Mouse (Mus musculus) 3T3-L1 (cell line): ENCODE results near the gene Cdh13.

Experiments used
- DNase-seq: peaks from one replicate; pipeline ENCODE4 v3.0.0-alpha.2; 2015; ENCODE audit warnings: low read depth, low spot score

Gene Cdh13

DNA sequence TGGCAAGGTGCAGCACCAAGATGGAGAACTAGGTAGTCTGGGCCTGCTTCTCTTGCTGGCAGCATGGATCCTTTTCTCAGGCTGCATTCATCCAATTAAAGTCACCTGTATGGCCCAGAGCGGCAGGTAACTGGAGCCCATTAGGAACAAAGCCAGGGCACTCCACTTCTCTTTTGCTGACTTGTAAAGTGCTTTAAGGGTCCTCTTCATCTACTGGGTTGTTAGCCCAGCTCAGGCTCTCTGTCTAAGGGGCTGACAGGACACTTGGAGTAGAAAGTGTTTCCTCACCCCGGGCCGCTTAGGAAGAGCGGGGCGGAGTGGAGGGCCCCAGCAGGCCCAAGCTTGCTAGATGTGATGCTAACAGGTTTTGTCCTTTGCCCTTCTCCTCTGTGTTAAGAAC, 12.9 kb downstream of the Cdh13 start:
- DNase-seq, result no peak

- no peak for DNase-seq
Observed at GRCm38 (mm10) chr8:118306957-118307356, 23.4 kb downstream of the Cdh13 start.

GRCm38 (mm10) chr8:118309106-118309505, 25.6 kb downstream of the Cdh13 start:
- DNase-seq, result no peak

GRCm38 (mm10) chr8:118313426-118314187, 30.1 kb downstream of the Cdh13 start:
- no peak for DNase-seq

DNA sequence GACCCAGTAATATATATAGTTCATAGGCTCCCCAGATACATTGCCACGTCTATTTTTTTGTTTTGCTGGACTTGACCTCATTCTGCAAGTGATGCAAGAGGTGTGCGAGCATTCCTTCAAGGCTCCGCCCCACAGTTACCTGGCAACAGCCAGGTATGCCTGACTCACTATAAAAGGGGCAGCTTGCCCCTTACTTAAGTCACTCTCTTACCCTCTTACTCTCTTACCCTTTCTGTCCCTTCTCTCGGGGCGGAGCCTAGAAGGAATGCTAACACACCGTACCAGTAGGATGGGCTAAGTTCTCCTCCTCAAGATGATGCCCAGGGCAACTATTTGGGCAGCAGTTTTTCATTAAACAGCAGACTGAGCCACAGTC, 30.6 kb downstream of the Cdh13 start:
- DNase-seq, result no peak

DNA sequence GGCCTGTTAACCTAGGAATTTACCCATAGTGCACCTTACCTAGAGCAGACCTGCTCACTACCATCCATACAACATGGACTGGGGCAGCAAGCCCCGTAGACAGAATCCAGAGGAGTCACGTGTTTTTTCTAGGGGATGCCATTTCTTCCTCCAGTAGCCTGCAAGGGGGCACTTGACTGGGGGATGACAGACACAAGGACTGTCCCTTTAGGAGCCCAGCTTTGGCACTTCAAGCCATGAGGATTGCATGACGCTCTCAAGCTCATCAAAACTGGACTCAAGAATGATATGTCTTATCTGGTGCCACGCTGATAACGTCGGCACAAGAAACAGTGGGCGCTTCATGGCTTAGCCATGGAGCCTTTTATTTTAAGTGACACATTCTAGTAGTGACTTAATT, 31.4 kb downstream of the Cdh13 start:
- no peak for DNase-seq

DNA sequence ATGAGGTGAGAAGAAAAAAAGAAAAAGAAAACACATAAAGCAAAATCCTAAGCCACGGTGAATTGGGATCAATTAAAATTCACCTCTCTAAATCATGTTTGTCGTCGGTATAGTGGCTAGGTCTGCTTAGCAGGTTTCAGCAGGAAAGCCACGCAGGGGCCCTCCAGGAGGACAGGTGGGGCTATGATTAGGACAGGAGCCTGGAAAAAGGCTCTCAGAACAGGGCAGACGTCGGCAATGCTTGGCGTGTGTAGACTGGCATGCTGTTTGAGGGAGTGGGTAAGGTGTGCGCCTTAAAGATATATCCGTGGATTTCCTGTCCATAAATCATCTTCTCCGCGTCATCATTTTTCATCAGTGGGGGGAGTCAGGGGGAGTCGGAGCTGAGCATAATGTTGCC, 32.9 kb downstream of the Cdh13 start:
- DNase-seq, result no peak

- DNase-seq, result no peak
Observed at GRCm38 (mm10) chr8:118320566-118320965, 37.0 kb downstream of the Cdh13 start.

- DNase-seq, result peak; percentile 34
Observed at GRCm38 (mm10) chr8:118323421-118323820, 39.9 kb downstream of the Cdh13 start.

DNA sequence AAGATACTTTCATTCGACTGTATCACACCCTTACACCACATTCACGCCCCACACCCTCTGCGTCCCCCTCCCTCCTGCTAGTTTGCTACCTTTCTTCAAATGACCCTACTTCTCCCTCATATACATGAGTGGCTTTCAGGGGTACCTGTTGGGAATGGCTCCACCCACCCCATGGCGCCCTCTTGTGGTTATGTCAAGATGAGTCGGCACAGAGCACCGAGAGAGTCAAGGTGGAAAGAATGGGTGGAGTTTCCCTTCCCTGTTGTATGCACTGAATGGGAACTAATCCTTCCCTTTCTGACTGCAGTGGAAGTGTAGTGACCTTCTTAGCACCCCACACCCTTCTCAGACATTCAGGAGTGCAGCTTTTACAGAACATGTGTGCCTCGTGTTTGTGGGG, 51.4 kb downstream of the Cdh13 start:
- DNase-seq, result peak; percentile 25

- DNase-seq, result no peak
Observed at GRCm38 (mm10) chr8:118339711-118340110, 56.2 kb downstream of the Cdh13 start.

DNA sequence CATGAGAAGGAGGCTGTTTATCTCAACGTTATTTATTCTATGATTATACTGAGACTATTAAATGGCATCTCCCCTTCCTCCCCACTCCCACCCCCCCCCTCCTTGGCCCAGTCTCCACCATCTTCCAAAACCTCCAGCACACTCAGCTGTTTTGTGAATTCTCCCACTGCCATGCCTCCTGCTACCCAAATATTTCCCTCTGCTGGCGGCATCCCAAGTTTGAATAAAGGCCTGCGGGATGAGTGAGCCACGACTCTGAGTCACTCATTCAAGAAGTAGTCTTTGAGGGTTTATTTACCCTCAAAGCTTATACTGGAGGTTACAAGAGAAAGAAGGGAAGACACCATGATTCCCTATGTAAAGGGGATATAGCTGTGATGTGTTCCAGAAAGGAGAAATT, 59.7 kb downstream of the Cdh13 start:
- peak; percentile 99 for DNase-seq

DNA sequence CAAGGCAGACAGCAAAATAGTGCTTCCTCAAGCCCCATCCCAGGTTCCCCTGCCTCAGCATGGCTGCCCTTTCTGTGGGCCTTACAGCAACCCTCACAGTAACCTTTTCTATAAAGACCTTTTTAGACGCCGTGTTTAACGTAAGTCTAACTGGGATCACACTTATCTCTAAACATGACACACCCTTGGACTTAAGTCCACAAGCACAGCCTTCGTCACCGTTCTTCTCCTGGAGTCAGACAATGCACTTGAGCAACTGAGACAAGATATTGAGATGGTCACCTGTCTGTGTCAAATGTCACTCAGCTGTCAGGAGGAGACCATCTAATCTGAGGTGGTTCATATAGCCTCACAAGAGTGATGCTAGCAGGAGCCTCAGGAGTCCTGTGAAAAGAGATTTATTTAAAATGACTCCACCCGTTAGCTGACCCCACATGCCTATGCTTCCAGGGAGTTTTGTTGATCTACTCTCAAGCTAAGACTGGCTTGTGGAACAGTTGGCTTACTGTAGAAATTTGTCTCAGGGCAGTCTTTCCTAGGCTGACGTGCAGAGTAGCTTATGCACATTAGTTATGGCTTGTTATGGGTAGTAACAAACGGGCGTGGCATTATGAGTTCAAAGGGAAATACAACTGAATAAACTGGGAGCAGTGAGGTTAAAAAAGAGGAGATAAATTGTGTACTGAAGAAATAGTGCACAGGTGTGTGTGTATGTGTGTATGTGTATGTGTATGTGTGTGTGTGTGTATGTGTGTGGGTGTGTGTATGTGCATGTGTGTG, 65.4 kb downstream of the Cdh13 start:
- DNase-seq, result no peak

DNA sequence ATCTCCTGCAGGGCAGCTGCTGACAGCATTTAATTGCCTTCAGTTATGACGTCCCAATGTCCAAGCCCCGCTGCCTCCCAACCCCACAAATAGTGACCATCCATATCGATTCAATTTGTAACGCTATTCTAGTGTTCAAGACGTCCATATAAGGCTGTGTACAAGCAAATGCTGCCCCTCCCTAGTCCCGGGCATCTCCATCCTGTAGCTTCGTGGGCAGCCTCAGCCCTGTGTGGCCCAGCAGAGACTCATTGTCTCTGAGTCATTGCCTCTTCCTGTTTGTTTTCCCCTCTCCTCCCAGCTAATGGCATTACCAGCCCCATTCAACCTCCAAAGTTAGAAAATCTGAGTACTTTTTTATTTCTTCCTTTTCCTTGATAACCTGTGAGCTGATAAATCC, 66.6 kb downstream of the Cdh13 start:
- peak; percentile 78 for DNase-seq

DNA sequence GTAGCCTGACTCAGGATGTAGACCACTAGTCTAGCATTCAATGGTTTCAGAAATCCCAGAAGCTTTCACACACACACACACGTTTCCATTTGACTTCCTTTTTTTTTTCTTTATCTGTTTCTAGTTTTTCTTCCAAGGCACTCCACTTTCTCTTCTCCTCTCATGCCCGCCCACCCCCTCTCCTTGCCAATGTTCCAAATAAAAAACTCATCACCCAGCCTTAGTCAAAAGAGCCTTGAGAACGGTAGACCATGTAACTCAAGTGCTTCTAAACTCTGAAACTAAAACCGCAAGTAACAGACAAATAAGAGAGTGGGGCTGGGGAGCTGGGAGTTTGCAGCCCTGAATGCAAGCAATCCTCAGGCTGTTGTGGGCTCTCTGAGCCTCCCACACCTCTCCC, 69.5 kb downstream of the Cdh13 start:
- no peak for DNase-seq

DNA sequence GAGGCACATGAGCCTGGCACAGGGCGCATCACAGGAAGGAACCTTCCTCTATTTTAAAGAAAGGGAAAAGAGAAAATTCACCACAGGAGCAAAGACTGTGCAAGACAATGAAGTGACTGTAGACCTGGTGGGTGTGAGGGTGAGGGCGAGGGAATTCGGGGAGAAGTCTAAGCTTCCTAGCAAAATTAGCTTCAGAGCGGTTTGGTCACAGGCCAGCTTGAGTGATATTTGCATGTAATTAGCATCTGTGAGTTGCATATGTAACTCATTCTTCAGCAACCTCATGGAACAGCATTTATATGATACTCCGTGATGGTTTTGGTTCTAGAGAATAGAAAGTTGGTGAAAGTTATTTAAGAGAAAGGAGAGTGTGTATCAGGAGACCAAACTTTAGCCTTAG, 73.5 kb downstream of the Cdh13 start:
- no peak for DNase-seq

DNA sequence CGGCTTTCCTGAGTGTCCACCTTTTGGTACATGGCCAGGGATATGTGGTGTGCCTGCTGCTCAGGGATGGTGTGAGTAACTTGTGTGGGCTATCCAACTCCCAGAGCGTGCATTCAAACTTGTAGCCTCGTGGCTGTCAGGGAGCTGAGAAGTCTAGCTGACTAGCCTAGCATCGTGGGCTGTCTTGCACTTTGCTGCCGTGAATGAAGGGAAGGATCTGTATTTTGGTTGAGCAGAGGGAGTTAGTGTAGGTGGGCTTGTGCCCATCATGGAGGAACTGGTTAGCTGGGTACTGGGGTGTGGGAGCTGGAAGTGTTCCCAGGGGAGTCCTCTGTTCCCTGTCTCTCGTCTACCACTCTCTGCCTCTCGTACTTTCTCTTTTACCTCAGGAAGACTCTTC, 74.1 kb downstream of the Cdh13 start:
- no peak for DNase-seq

DNA sequence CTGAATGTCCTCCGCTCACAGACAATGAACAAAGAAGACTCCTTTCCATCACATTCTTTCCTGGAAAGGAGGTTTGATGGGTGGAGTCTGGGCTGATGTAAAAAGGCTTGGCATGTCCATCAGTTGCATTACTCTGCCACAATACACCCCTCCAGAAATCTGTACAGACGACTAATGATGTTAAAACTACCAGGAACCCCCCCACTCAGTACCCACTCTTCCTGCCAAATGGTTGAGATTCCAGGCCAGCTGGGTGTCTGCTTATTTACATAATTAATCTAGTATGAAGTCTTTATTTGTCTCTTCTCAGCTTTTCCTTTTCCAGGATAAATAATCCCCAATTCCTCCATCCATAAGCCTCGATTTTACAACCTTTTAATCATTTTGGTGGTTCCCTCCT, 80.2 kb downstream of the Cdh13 start:
- no peak for DNase-seq

GRCm38 (mm10) chr8:118373092-118373491, 89.6 kb downstream of the Cdh13 start:
- no peak for DNase-seq

DNA sequence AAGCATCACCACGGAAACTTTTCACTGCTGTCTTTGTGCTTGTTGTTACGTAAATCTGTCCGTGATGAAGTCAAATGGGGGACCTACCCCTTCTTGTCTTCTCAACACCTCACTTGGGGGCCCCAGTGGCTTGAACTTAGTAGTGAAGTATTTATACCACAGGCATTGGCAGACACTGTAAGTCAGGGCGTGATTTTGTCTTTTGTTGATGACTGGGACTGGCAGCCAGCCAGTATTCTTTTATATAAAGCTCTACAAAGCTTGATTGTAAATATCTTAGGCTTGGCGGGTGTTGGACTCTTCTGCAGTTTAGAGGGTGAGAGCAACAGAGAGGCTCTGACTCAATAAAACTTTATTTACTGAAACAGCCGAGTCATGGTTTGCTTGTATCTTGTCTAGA, 91.2 kb downstream of the Cdh13 start:
- DNase-seq, result peak; percentile 69

GRCm38 (mm10) chr8:118376791-118377190, 93.3 kb downstream of the Cdh13 start:
- peak; percentile 34 for DNase-seq

GRCm38 (mm10) chr8:118378985-118379384, 95.5 kb downstream of the Cdh13 start:
- DNase-seq, result no peak

- no peak for DNase-seq
Observed at GRCm38 (mm10) chr8:118379657-118380056, 96.1 kb downstream of the Cdh13 start.
